In the genomic region with DNA sequence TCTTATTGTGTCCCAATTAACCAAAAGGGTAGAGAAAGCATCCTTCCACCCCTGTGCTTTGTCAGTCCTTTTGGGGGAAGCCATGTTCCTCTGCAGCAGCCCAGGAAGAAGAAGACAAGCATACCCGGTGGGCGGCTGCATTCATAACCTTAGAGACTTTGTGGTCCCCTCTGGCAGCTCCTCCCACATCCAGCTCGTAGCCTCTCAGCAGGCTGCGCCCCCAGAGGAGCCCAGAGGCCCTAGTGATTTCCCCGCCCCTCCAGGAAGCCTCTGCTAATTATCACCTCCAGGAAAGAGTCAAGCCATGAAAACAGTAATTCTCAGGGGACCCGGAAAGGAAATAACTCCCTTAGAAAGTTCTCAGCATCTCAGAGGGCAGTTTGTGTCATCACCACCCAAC, we compare ENCODE assay signal across 10 mouse cellular contexts. TPM values are rescaled to one million over a fixed set of nuclear protein-coding genes. Genes with fewer than 3 reads are reported as not detected.
DNase-seq lines count a peak whose midpoint lies in the region; ATAC-seq and TF ChIP-seq lines count a peak whose summit lies in the region.
"Had no signal": no experiment of that assay in that cellular context is flagged by ENCODE, and none has a peak within 500 bp of the region (broad histone marks: within the 10 kb centered on the region; RNA-seq: fewer than 3 reads in every experiment).

No protein-coding gene starts in this region.

- no peaks in the 10 kb centered on the region for H3K27me3 ChIP-seq in heart, embryonic 12.5 days (replicated peaks)
- no peaks in the 10 kb centered on the region for H3K27me3 ChIP-seq in kidney, postnatal 0 days (ENCODE audit: insufficient read depth, low read length)
- no peaks in the 10 kb centered on the region for H3K27me3 ChIP-seq in stomach, postnatal 0 days (ENCODE audit: control insufficient read depth, insufficient read depth, low read length)
- H3K27me3 ChIP-seq: forebrain, embryonic 13.5 days; lung, embryonic 15.5 days had no signal

- H3K4me2 ChIP-seq in heart, embryonic 12.5 days: peak overlapping the region; percentile 49
- peak overlapping the region; percentile 7; the same call in 1 of the 2 replicates for H3K4me2 ChIP-seq in kidney, postnatal 0 days (ENCODE audit: low read length)
- H3K4me2 ChIP-seq in stomach, postnatal 0 days (replicated peaks; ENCODE audit: low read depth): no peak overlapping the region
- H3K4me2 ChIP-seq: forebrain, embryonic 13.5 days; lung, embryonic 15.5 days had no signal

- 7% methylated on average over 6 of the region's 6 CpGs for WGBS in heart, embryonic 12.5 days
- 11% methylated on average over 6 of the region's 6 CpGs for WGBS in kidney, postnatal 0 days
- 36% methylated on average over 6 of the region's 6 CpGs for WGBS in stomach, postnatal 0 days

- no peak overlapping the region for H3K4me3 ChIP-seq in heart, embryonic 12.5 days
- H3K4me3 ChIP-seq in kidney, postnatal 0 days (replicated peaks; ENCODE audit: low read depth, low read length): no peak overlapping the region
- no peak overlapping the region for H3K4me3 ChIP-seq in stomach, postnatal 0 days (ENCODE audit: low read depth, low read length)
- H3K4me3 ChIP-seq: forebrain, embryonic 13.5 days; lung, embryonic 15.5 days had no signal

- peak; percentile 78 for ATAC-seq in heart, embryonic 12.5 days (ENCODE audit: insufficient number of reproducible peaks, low FRiP score)
- no peak for ATAC-seq in kidney, postnatal 0 days (replicated peaks; ENCODE audit: low FRiP score, low read depth)
- no peak for ATAC-seq in stomach, postnatal 0 days (ENCODE audit: low FRiP score, low TSS enrichment)
- ATAC-seq: forebrain, embryonic 13.5 days had no signal

- TF ChIP-seq EP300 in stomach, postnatal 0 days (optimal IDR thresholded peaks at IDR 0.05): no peak

- no peak for TF ChIP-seq CTCF in kidney, postnatal 0 days (IDR thresholded peaks at IDR 0.05; ENCODE audit: low read depth)
- no peak for TF ChIP-seq CTCF in stomach, postnatal 0 days (IDR thresholded peaks at IDR 0.05; ENCODE audit: low read depth)

- peaks cover 19% of the 10 kb centered on the region for H3K36me3 ChIP-seq in heart, embryonic 12.5 days
- no peaks in the 10 kb centered on the region for H3K36me3 ChIP-seq in kidney, postnatal 0 days (ENCODE audit: insufficient read depth, low read length)
- H3K36me3 ChIP-seq in stomach, postnatal 0 days (ENCODE audit: control insufficient read depth, insufficient read depth, low read length): no peaks in the 10 kb centered on the region
- H3K36me3 ChIP-seq: lung, embryonic 15.5 days had no signal

- H3K9me3 ChIP-seq in heart, embryonic 12.5 days (replicated peaks): no peaks in the 10 kb centered on the region
- no peaks in the 10 kb centered on the region for H3K9me3 ChIP-seq in kidney, postnatal 0 days (replicated peaks; ENCODE audit: low read length)
- no peaks in the 10 kb centered on the region for H3K9me3 ChIP-seq in stomach, postnatal 0 days (ENCODE audit: control insufficient read depth, low read length)
- H3K9me3 ChIP-seq: forebrain, embryonic 13.5 days; lung, embryonic 15.5 days had no signal

- peak overlapping the region; percentile 76 for H3K27ac ChIP-seq in heart, embryonic 12.5 days (ENCODE audit: poor library complexity, severe bottlenecking)
- H3K27ac ChIP-seq in kidney, postnatal 0 days: peak overlapping the region; percentile 47; the same call in 1 of the 2 replicates
- no peak overlapping the region for H3K27ac ChIP-seq in stomach, postnatal 0 days (replicated peaks)
- H3K27ac ChIP-seq: forebrain, embryonic 13.5 days had no signal

- no peak overlapping the region for H3K9ac ChIP-seq in heart, embryonic 12.5 days
- H3K9ac ChIP-seq in kidney, postnatal 0 days (ENCODE audit: low read depth, low read length): no peak overlapping the region
- H3K9ac ChIP-seq in stomach, postnatal 0 days (ENCODE audit: low read length): no peak overlapping the region
- H3K9ac ChIP-seq: forebrain, embryonic 13.5 days; lung, embryonic 15.5 days had no signal

- peaks cover 60% of the 10 kb centered on the region for H3K4me1 ChIP-seq in heart, embryonic 12.5 days (replicated peaks)
- no peaks in the 10 kb centered on the region; the same call in 1 of the 2 replicates for H3K4me1 ChIP-seq in kidney, postnatal 0 days (replicated peaks; ENCODE audit: insufficient read depth, low read length)
- H3K4me1 ChIP-seq in stomach, postnatal 0 days (replicated peaks; ENCODE audit: control insufficient read depth, insufficient read depth): no peaks in the 10 kb centered on the region

- peak; percentile 37 for DNase-seq in lung, postnatal 10 days
- no peak for DNase-seq in lung, postnatal 14 days
- DNase-seq in embryo, embryonic 11 days: peak; percentile 36
- DNase-seq in kidney, postnatal 0 days (ENCODE audit: low spot score): peak; percentile 66
- DNase-seq in urinary bladder, postnatal 4 days (ENCODE audit: low spot score in 2 of 2): no peak
- DNase-seq in stomach, postnatal 0 days (ENCODE audit: low spot score): no peak
- DNase-seq in layer of hippocampus, postnatal 14 days (ENCODE audit: low spot score in 2 of 2): no peak

RNA-seq across cellular contexts. Expression of a gene that starts 21.1 kb away (rescaled TPM):
- 48.3 and 54.0 TPM in 2 replicates for polyA plus RNA-seq in heart, embryonic 12.5 days (2016; fragmentation: Nextera tagmentation; extraction: Ambion mirVana)
- polyA plus RNA-seq in kidney, postnatal 0 days (2015; fragmentation: Nextera tagmentation; extraction: Ambion mirVana): 17.2 and 17.6 TPM in 2 replicates
- 8.5 and 9.1 TPM in 2 replicates for polyA plus RNA-seq in stomach, postnatal 0 days (2015; fragmentation: Nextera tagmentation; extraction: Ambion mirVana)
- total RNA-seq in layer of hippocampus, postnatal 14 days (2021): 10 to 100 TPM; 39.6 to 41.7 TPM

Comparison
In these comparisons a context has a peak if more than half of its experiments do, and no peak if none do; other contexts are left out.
1. DNase-seq: peak in lung, postnatal 10 days (single experiment), embryo, embryonic 11 days (single experiment) and kidney, postnatal 0 days (single experiment); none in lung, postnatal 14 days (single experiment), urinary bladder, postnatal 4 days (0 of 2), stomach, postnatal 0 days (single experiment) and layer of hippocampus, postnatal 14 days (0 of 2).